Mouse (Mus musculus): Measurements from ENCODE around the gene Wfikkn1.

GRCm38 (mm10) chr17:25914295-25914694, 33.6 kb upstream of the Wfikkn1 start:
- TF ChIP-seq CTCF (IDR thresholded peaks at IDR 0.05; ENCODE audit: low read depth, low read length) (no peak), POLR2A (IDR thresholded peaks at IDR 0.05; ENCODE audit: borderline replicate concordance, low read depth, low read length) (no peak)
